Mouse (Mus musculus): ENCODE results near the gene Ddr2.

DNA sequence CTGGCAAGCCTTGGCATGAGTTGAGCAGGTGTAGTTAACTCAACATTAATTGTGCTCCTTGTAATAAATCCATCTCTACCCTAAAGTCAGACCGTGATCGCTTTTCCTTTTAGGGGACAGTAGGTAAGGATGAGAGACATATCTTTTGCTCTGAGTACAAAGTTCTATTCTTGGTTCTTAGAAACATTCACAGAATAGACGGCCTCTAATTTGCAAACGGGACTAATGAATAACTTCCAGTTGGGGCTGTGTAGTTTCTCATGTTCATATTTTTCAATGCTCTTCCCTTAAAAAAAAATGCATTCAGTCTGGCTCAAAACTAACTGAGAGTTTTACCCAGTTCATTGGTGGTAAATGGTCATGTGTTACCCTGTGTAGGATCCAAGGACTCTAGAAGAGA lies 139.6 kb downstream of the Ddr2 start:
- TF ChIP-seq CTCF (IDR thresholded peaks at IDR 0.05; ENCODE audit: low read depth): no peak
- no peak for TF ChIP-seq EP300 (IDR thresholded peaks at IDR 0.05; ENCODE audit: low read depth)

Measured in heart, postnatal 0 days (tissue).